In the genomic region with DNA sequence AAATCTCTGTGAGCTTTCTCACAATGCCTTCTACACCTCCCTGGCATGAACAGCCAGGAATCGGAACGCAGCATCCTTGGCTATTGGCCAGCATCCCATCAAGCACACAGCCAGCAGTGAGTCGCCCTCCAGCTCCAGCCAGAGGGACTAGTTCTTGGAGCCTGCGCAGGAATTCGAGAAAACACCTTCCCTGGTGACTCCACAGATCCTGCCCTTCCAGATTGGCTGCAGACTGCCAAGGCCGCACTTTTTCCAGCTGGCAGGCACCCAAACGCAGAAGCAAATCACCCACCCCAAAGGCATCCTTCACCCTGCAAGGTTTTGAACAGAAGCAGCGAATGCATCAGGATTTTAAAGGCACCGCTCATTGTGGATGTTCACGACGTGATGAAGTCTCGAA, we compare ENCODE assay signal across 13 mouse cellular contexts. TPM values are rescaled to one million over a fixed set of nuclear protein-coding genes. Genes with fewer than 3 reads are reported as not detected.
A peak's percentile ranks its signal among the peaks of the same experiment; 100 is the strongest.
DNase-seq lines count a peak whose midpoint lies in the region; ATAC-seq and TF ChIP-seq lines count a peak whose summit lies in the region.
"Had no signal": no experiment of that assay in that cellular context is flagged by ENCODE, and none has a peak within 500 bp of the region (broad histone marks: within the 10 kb centered on the region; RNA-seq: fewer than 3 reads in every experiment).

No protein-coding gene starts in this region.

- H3K9ac ChIP-seq in forebrain, embryonic 14.5 days (ENCODE audit: low read length), result no peak overlapping the region

- peak; percentile 33 for DNase-seq in forebrain, embryonic 14.5 days (ENCODE audit: low spot score)
- DNase-seq in forebrain, embryonic 10.5 days (ENCODE audit: extremely low spot score, low spot score), result no peak
- DNase-seq in layer of hippocampus, postnatal 10 days (ENCODE audit: low spot score in 2 of 2), result peak; percentile 23 to 45
- no peak for DNase-seq in layer of hippocampus, adult 2 months (ENCODE audit: low spot score in 2 of 2)
- peak; percentile 66 for DNase-seq in adrenal gland, adult 2 months
- peak; percentile 24 to 32 for DNase-seq in cerebellum, postnatal 4 days (ENCODE audit: low spot score in 2 of 2)
- no peak for DNase-seq in c-Kit-positive CD71-positive TER-119-positive erythroid progenitor cells, embryonic 14.5 days (ENCODE audit: low spot score)
- DNase-seq in thymus, postnatal 25 days, result no peak
- DNase-seq: lung, adult 18-20 months had no signal

- H3K27ac ChIP-seq in forebrain, embryonic 14.5 days (ENCODE audit: low read depth, low read length), result no peak overlapping the region
- no peak overlapping the region for H3K27ac ChIP-seq in forebrain, embryonic 10.5 days
- H3K27ac ChIP-seq in layer of hippocampus, adult 2 months, result no peak overlapping the region
- H3K27ac ChIP-seq: kidney, postnatal 0 days had no signal

- H3K27me3 ChIP-seq in forebrain, embryonic 14.5 days (replicated peaks; ENCODE audit: control insufficient read depth, insufficient read depth, low read length), result no peaks in the 10 kb centered on the region
- H3K27me3 ChIP-seq in forebrain, embryonic 10.5 days (ENCODE audit: poor library complexity, severe bottlenecking), result no peaks in the 10 kb centered on the region

- H3K36me3 ChIP-seq in forebrain, embryonic 14.5 days (ENCODE audit: control insufficient read depth, insufficient read depth, low read length), result no peaks in the 10 kb centered on the region
- H3K36me3 ChIP-seq in forebrain, embryonic 10.5 days (replicated peaks), result no peaks in the 10 kb centered on the region

- WGBS in forebrain, embryonic 14.5 days, result 68% methylated on average over 12 of the region's 12 CpGs
- 92% methylated on average over 12 of the region's 12 CpGs for WGBS in forebrain, embryonic 10.5 days

- no peak overlapping the region for H3K4me3 ChIP-seq in forebrain, embryonic 14.5 days (ENCODE audit: low read depth, low read length)
- H3K4me3 ChIP-seq in forebrain, embryonic 10.5 days, result no peak overlapping the region
- no peak overlapping the region for H3K4me3 ChIP-seq in layer of hippocampus, adult 2 months

- TF ChIP-seq CTCF in layer of hippocampus, adult 2 months (conservative IDR thresholded peaks at IDR 0.05), result no peak

- no peaks in the 10 kb centered on the region for H3K9me3 ChIP-seq in forebrain, embryonic 14.5 days (replicated peaks; ENCODE audit: control insufficient read depth, low read length)
- H3K9me3 ChIP-seq in forebrain, embryonic 10.5 days, result no peaks in the 10 kb centered on the region

- H3K4me1 ChIP-seq in forebrain, embryonic 14.5 days (ENCODE audit: control insufficient read depth, insufficient read depth, low read length), result no peaks in the 10 kb centered on the region
- no peaks in the 10 kb centered on the region for H3K4me1 ChIP-seq in forebrain, embryonic 10.5 days

- H3K4me2 ChIP-seq in forebrain, embryonic 14.5 days (ENCODE audit: low read length), result no peak overlapping the region

- ATAC-seq in forebrain, embryonic 14.5 days, result peak; percentile 48; the same call in 1 of the 2 replicates

RNA-seq across cellular contexts. Expression of gene Krtap11-1, which starts 42.7 kb away (rescaled TPM):
- not detected in 2 replicates for polyA plus RNA-seq in forebrain, embryonic 14.5 days (2014; fragmentation: Nextera tagmentation; extraction: Ambion mirVana)
- polyA plus RNA-seq in forebrain, embryonic 10.5 days (2016; fragmentation: Nextera tagmentation; extraction: Ambion mirVana), result not detected in 2 replicates
- not detected for total RNA-seq in layer of hippocampus, postnatal 10 days (2021)
- total RNA-seq in layer of hippocampus, adult 2 months (2021), result not detected
- not detected for total RNA-seq in adrenal gland, adult 2 months (2021)
- not detected in 2 replicates for polyA plus RNA-seq in adrenal gland, adult 2 months (2012; rRNA removed)
- total RNA-seq: left cerebral cortex, postnatal 14 days had no signal
- polyA plus RNA-seq: C2C12; heart, postnatal 0 days; kidney, postnatal 0 days had no signal

Comparison
In these comparisons a context has a peak if more than half of its experiments do, and no peak if none do; other contexts are left out.
1. DNase-seq: peak in forebrain, embryonic 14.5 days (single experiment), layer of hippocampus, postnatal 10 days (2 of 2), adrenal gland, adult 2 months (single experiment) and cerebellum, postnatal 4 days (2 of 2); none in forebrain, embryonic 10.5 days (single experiment), layer of hippocampus, adult 2 months (0 of 2), c-Kit-positive CD71-positive TER-119-positive erythroid progenitor cells, embryonic 14.5 days (single experiment) and thymus, postnatal 25 days (single experiment).